Mouse (Mus musculus) left cerebral cortex, postnatal 10 days (tissue): Measurements from ENCODE around the gene Zfhx3. TPM values are rescaled to one million over a fixed set of nuclear protein-coding genes. Genes with fewer than 3 reads are reported as not detected.

Experiments
- DNase-seq, 2 experiments: peaks; one replicate each; pipeline ENCODE4 v3.0.0; 2021 to 2022; ENCODE audit warnings: low spot score in 2 of 2, mixed read lengths in 1 of 2; ENCODE audit errors: extremely low spot score in 1 of 2
- intact Hi-C: fragments of 180-260 bp; cut with DNase I; formaldehyde crosslinking; loops from one replicate; pipeline ENCODE4 v1.15.1; 2025
- total RNA-seq, 2 experiments: library from RNA; stranded (reverse); gene quantifications; 2 replicates each; pipeline ENCODE4 v1.2.3; 2021

Gene Zfhx3
- total RNA-seq, 2 experiments from 2014 or later: 3.9 to 4.4 TPM

GRCm38 (mm10) chr8:108915425-108915824 lies 973.0 kb downstream of the Zfhx3 start:
- no peak for DNase-seq
- intact Hi-C loops: no loop called here

- intact Hi-C loops: no loop called here
- DNase-seq: no peak
Measured at GRCm38 (mm10) chr8:108915876-108916275, 973.4 kb downstream of the Zfhx3 start.

GRCm38 (mm10) chr8:108920151-108920550 lies 977.7 kb downstream of the Zfhx3 start:
- no peak for DNase-seq
- intact Hi-C loops: no loop called here

- intact Hi-C loops: no loop called here
- DNase-seq: no peak
Measured at GRCm38 (mm10) chr8:108923161-108923560, 980.7 kb downstream of the Zfhx3 start.

GRCm38 (mm10) chr8:108924526-108924925 lies 982.1 kb downstream of the Zfhx3 start:
- intact Hi-C loops: no loop called here
- DNase-seq: no peak

- no peak for DNase-seq
Measured at GRCm38 (mm10) chr8:108926106-108926505, 983.7 kb downstream of the Zfhx3 start.

GRCm38 (mm10) chr8:108930635-108931034 lies 988.2 kb downstream of the Zfhx3 start:
- DNase-seq: no peak

More at GRCm38 (mm10) chr8:108926106-108926505, 983.7 kb downstream of the Zfhx3 start:
- intact Hi-C loops: no loop called here

GRCm38 (mm10) chr8:108931837-108932236 lies 989.4 kb downstream of the Zfhx3 start:
- intact Hi-C loops: no loop called here
- DNase-seq: no peak

More at GRCm38 (mm10) chr8:108930635-108931034, 988.2 kb downstream of the Zfhx3 start:
- intact Hi-C loops: no loop called here

GRCm38 (mm10) chr8:108932729-108933128 lies 990.3 kb downstream of the Zfhx3 start:
- no peak for DNase-seq
- intact Hi-C loops: no loop called here

- intact Hi-C loops: no loop called here
- DNase-seq: no peak
Measured at GRCm38 (mm10) chr8:108935834-108936694, 993.6 kb downstream of the Zfhx3 start.

- intact Hi-C loops: no loop called here
- DNase-seq: no peak
Measured at GRCm38 (mm10) chr8:108936695-108937448, 994.4 kb downstream of the Zfhx3 start.

GRCm38 (mm10) chr8:108937904-108938455 lies 995.5 kb downstream of the Zfhx3 start:
- intact Hi-C loops: no loop called here
- DNase-seq: no peak

GRCm38 (mm10) chr8:108942686-108943085 lies 1000.2 kb downstream of the Zfhx3 start:
- DNase-seq: no peak
- intact Hi-C loops: no loop called here

- intact Hi-C loops: no loop called here
- DNase-seq: no peak
Measured at GRCm38 (mm10) chr8:108943132-108943531, 1000.7 kb downstream of the Zfhx3 start.

- intact Hi-C loops: no loop called here
- DNase-seq: no peak
Measured at GRCm38 (mm10) chr8:108944312-108944711, 1001.9 kb downstream of the Zfhx3 start.

- DNase-seq: no peak
- intact Hi-C loops: no loop called here
Measured at GRCm38 (mm10) chr8:108950311-108950710, 1007.9 kb downstream of the Zfhx3 start.

GRCm38 (mm10) chr8:108951560-108951959 lies 1009.1 kb downstream of the Zfhx3 start:
- no peak for DNase-seq
- intact Hi-C loops: no loop called here

GRCm38 (mm10) chr8:108956416-108956815 lies 1014.0 kb downstream of the Zfhx3 start:
- no peak for DNase-seq
- intact Hi-C loops: no loop called here

- DNase-seq: no peak
- intact Hi-C loops: no loop called here
Measured at GRCm38 (mm10) chr8:108962516-108962915, 1020.1 kb downstream of the Zfhx3 start.

GRCm38 (mm10) chr8:108963181-108963580 lies 1020.7 kb downstream of the Zfhx3 start:
- no peak for DNase-seq
- intact Hi-C loops: no loop called here
